Mouse (Mus musculus) fat pad, adult 2 months (tissue): ENCODE data around the gene Lancl3.
"Not testable (repeated sequence)": the region's sequence is repeated elsewhere in the genome, so short reads cannot be mapped to it uniquely, and the experiment has no call there.

Experiments used
- DNase-seq: peaks from one replicate; pipeline ENCODE4 v3.0.0-alpha.2; 2011; ENCODE audit warnings: low read depth, low spot score; ENCODE audit errors: extremely low read depth

Lancl3 gene

DNA sequence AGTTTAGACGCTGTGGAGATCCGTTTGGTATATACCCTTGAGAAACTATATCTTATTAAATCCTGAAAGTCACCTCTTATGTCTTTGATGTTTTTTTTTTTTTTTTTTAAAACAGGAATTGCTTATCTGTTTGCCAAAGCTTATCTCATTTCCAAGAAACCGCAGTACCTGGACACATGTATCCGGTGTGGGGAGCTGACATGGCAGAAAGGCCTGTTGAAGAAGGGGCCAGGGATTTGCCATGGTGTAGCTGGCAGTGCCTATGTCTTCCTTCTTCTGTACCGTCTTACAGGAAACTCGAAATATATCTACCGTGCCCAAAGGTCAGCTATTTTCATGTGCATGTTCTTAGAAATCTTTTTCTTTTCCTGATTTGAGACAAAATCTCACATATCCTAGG, 58.1 kb downstream of the Lancl3 start:
- DNase-seq, result no peak

DNA sequence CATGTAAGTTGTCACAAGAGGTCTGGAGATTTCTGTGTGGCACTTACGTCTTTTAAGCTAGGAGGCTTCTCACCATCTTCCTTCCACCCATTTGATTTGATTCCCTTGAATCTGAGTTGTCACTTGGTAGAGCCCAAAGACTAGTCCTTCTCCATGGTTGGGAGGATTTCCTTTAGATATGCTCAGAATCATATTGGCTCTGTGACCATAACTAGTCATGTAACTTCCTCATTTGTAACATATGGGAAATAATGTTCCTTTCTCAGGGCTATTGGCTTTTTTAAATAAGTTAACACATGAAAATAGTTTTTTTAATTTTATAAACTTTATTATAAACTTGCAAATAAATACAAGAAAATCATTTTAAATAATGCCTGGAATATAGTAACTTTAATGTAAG, 59.6 kb downstream of the Lancl3 start:
- DNase-seq, result no peak

DNA sequence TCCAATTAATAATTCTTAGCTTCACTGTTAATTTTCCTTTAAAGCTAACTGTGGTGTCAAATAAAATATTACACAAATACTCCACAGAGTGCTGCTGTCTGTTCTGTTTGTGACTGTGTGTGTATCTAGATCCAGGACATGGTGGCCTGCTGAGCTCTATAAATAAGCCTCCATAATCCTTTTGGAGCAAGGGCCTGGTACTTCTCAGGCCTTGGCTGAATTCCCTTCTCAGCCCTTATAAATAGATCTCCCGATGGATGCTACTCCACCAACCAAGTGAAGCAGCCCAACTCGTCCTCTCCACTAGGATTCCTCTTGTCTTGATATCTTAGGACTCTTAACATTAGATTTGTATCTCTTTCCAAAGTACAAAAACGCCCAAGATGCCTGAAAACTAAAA, 71.4 kb downstream of the Lancl3 start:
- DNase-seq, result no peak

DNA sequence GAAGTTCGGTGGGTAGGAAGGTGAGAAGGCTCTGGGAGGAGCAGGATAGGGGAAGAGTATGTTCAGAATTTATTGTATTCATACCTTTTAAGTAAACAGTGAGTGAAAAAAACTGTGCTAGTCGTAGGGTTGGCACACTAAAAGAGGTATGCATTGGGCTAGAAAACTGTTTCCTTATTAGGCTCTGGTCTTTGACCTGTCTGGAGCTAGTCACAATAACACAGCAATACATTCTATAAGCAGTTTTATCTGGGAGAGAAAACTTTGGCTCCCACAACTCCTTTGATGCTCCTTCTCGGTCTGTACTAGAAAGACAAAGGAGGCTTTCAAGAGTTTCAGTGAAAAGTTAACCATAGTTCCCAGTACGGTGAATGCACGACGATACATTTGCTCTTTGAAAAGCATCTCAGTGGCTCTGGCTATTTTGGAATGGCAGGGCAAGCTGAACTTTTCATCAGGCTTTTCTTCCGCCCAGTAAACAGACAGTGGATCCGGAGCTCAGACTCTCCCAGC, 72.3 kb downstream of the Lancl3 start:
- no peak for DNase-seq

DNA sequence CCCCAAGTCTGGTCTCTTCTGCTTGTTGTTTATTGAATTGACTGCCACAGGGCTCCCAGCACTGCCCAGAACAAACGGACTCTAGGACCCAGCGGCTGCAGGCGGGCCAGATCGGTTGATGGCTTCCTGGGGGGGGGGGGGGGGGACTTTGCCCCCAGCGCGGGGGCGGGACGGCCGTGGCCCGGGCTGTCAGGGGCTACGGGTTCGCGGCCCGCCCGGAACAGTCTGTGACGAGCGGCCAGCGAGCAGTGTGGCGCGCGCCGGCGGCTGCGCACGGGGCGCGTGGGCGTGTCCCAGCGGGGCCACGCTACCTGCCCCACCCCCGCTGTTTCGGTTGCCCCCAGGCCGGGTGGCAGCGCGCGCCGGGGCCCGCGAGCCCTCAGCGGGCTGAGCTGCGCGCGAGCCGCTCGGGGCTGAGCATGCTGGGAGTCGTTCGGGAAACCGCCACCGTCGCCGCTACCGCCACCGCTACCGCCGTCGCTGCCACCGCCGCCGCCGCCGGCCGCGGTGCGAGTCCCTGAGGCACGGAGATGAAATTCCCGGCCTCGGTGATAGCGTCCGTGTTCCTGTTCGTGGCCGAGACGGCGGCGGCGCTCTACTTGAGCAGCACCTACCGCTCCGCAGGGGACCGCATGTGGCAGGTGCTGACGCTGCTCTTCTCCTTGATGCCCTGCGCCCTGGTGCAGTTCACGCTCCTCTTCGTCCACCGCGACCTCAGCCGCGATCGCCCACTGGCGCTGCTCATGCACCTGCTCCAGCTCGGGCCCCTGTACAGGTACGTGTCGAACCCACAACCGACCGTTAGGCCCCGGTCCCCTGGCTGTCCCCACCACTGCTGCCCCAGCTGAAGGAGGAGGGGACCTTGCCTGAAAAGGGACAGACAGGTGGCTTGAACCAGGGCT, 73.0 kb downstream of the Lancl3 start, which contains the start of gene Xk:
Gene Xk (plus strand): TSS at position 297 of the 902 bp plus-strand sequence.
- DNase-seq, result no peak

DNA sequence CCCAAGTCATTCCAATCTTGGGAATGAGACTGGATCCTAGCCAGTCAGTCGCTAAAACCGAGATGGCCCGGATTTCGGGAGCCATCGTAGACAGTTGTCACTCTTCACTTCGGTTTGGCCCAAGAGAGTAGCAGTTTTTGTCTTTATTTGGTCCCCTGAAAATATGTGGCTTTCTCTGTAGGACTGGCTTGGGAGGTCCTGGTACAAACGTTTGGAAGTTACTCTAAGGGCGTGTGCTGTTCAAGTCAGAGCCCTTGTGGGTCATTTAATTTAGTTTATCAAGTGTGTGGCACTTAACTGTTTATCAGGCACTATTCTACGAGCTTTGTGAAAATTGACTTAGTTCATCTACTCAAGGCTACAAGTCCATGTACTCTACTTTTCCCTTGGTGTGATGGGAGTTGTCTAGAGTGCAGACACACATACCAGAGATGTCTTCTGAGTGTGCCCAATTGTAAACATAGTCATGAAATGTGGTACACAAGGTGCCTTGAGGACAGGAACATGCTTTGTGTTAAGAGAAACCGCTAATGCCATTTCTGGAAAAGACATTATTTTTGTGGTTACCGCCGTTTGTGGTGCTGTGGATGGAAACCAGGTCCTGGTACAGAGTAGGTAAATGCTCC, 73.8 kb downstream of the Lancl3 start:
- no peak for DNase-seq

DNA sequence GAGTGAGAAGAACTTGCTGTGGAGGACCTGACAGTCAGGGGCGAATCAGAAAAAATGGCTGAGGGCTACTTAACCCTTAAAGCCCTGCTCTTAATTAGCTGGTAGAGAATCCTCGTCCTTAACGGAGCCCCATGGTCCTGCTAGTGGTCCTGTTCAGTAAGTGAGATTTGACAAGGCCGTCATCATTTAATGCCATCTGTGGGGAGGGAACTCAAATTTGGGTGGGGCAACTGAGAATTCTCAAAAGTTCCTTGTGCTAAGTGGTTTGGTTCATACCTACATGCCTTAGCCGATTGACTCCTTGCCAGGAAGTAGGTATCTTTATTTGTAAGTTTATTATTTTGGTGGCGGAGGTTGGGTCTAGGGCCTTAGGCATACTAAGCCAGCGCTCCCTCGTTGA, 74.6 kb downstream of the Lancl3 start:
- DNase-seq, result no peak

DNA sequence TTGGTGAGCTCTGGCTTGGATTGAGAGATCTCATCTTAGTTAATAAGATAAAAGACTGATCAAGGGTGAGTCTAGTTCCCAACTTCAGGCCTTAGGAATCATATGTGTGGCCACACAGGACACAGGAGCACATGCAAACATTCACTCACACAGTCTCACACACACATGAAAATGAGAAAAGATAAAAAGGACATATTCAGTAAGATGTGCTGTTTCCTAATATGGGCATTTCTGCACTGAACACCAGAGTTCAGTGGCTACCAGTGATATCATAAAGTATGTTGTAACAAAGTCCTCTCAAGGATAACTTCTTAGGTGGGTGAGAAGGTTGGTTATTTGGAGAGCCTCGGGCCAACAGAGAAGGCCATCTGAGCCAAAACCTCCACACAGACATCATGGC, 83.8 kb downstream of the Lancl3 start, which contains the start of gene H2al1m:
Gene H2al1m (plus strand): TSS at position 301 of the 400 bp plus-strand sequence.
- DNase-seq, result not testable (repeated sequence)

DNA sequence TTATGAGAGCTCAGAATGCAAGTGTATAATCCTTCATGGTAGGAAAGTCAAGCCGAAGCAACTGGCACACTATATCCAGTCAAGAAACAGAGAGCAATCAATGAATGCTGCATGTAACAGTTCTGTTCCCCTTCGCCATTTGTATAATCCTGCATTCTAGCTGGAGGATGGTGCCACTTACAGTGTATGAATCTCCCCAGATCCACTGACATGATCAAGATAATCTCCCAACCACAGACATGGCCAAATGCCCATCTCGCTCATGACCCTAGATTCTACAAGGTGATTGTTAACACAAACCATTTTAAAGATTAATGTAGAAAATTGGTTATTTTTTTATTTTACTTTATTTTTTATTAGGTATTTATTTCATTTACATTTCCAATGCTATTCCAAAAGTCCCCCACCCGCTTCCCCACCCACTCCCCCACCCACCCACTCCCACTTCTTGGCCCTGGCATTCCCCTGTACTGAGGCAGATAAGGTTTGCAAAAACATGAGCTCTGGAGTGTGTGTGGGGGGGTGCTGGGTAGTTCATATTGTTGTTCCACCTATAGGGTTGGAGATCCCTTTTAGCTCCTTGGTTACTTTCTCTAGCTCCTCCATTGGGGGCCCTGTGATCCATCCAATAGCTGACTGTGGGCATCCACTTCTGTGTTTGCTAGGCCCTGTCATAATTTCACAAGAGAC, 93.6 kb downstream of the Lancl3 start:
- DNase-seq, result not testable (repeated sequence)

DNA sequence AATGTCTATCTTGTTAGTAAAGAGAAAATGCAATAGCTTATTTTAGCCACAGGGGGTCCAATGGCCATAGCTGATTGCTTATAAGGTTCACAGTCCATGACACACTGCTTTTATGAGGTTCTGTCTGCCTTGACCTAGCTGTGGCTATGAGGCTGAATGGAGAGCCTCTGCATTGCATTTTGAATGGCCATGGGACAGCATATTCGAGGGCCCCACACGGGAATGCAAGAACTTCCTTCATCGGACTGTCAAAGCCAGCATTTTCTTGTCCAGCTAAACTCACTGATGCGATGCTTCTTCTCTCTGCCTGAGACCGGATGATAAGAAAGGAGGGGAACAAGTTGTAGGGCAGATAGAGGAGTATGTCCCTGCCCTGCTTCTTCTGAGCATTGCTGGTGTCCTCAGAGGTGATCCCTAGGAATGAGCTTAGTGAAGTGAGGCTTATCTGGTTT, 98.7 kb downstream of the Lancl3 start:
- no peak for DNase-seq

DNA sequence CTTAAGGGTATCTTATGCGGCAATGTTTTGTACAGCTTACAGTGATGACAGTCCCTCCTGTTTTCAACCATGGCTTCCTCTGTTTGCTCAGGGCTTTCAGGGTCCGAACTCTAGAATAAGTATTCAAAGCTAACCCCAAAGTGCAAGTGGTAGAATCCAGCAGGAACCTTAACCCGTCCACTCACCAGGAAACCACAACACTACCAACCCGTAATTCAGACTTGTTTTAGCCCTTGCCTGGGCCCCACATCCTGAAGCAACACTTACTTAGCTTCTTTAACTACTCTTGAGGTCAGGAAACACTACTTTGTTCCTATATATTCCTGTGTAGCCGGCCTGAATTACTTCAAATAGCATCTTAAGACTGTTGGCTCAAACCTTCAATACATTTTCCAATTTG, 103.1 kb downstream of the Lancl3 start:
- DNase-seq, result no peak

DNA sequence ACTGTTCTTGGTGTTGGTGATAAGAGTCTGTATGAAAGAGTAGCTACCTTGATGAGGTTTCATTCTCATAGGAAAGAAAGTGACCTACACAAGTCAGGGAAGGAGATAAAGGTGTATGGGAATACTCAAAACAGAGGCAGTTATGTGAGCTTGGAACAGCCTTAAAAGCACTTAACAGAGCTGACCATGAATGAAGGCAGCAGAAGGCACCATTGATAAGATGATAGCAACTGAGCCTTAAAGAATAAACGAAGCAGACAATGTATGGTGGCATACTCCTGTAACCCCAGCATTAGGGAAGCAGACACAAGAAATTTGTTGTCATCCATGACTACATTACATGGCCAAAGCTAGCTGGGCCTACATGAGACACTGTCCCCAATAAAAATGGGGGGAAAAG, 103.8 kb downstream of the Lancl3 start:
- DNase-seq, result no peak

DNA sequence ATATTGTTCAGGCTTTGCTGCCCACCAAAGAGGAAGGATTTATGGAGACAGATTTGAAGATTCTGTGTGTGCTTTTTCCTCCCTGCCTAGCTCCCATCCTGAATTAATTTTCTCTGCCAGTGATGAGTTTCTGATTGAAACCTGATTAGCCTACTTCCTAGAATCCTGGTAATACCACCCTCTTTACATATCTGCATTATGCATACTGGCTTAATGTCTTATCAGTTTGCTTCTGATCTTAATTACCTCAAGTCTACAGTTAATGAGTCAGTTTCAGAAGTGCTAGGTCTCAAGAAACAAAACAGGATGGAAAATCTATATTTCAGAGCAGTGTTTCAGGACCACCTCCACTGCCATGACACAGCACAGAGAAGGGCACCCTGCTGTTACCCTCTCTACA, 116.8 kb downstream of the Lancl3 start:
- DNase-seq, result not testable (repeated sequence)
